Mouse (Mus musculus): ENCODE results near the gene Mbtps2.

DNA sequence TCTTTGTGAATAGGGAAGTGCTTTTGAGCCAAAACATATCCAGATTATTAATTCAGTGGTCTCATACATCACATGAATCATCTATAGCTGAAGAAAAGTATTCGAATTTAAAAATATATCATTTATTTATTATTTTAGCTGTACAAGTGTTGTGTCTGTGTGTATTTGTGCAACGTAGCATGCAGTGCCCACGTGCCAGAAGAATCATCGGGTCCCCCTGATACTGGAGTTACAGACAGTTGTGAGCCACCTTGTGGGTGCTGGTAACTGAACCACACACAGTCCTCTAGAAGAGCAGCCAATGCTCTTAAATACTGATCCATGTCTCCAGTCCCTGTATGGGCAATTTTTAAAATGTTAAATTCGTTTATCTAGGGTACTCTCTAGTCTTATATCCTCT, 92.1 kb downstream of the Mbtps2 start:
- TF ChIP-seq CTCF (IDR thresholded peaks at IDR 0.05; ENCODE audit: control insufficient read depth, insufficient read depth, insufficient replicate concordance, low read depth, low read length): no peak
- no peak for TF ChIP-seq POLR2A (IDR thresholded peaks at IDR 0.05; ENCODE audit: control insufficient read depth, low read depth, low read length)
